Mouse (Mus musculus) liver, postnatal 0 days (tissue): ENCODE measurements around the gene Tmem145.

ENCODE experiments used
- CTCF ChIP-seq: sonication (generic); IDR thresholded peaks from 2 replicates; pipeline ENCODE4 v1.5.1; 2016; ENCODE audit warnings: antibody characterized with exemption, low read depth
- EP300 ChIP-seq: IDR thresholded peaks from 2 replicates; pipeline ENCODE4 v1.6.1; 2016; ENCODE audit warnings: antibody characterized with exemption, low read depth, mild to moderate bottlenecking

- TF ChIP-seq CTCF (no peak), EP300 (no peak)
Observed at GRCm38 (mm10) chr7:25334472-25334871, 28.6 kb downstream of the Tmem145 start.
